Comparison of ENCODE assay signal across 8 mouse cellular contexts in genomic region chr8:122556030-122557009, GRCm38 (mm10). TPM values are rescaled to one million over a fixed set of nuclear protein-coding genes. Genes with fewer than 3 reads are reported as not detected.
DNase-seq lines count a peak whose midpoint lies in the region; ATAC-seq lines count a peak whose summit lies in the region.

No protein-coding gene starts in this region.

- H3K27ac ChIP-seq in liver, embryonic 16.5 days (ENCODE audit: low read length) = peak overlapping the region; percentile 71

- H3K9me3 ChIP-seq in liver, embryonic 16.5 days (replicated peaks; ENCODE audit: control insufficient read depth, low read length) = no peaks in the 10 kb centered on the region

- H3K4me1 ChIP-seq in liver, embryonic 16.5 days (ENCODE audit: control insufficient read depth, low read depth, low read length) = peaks cover 37% of the 10 kb centered on the region

- no peaks in the 10 kb centered on the region for H3K36me3 ChIP-seq in liver, embryonic 16.5 days (ENCODE audit: control insufficient read depth, insufficient read depth)

- ATAC-seq in inflammation-experienced regulatory T-cells, adult 6 months = peak; percentile 90
- peak; percentile 68 for ATAC-seq in liver, embryonic 16.5 days (ENCODE audit: low read depth)

- H3K4me3 ChIP-seq in liver, embryonic 16.5 days (ENCODE audit: low read depth, low read length) = peak overlapping the region; percentile 43

- WGBS in liver, embryonic 16.5 days (ENCODE audit: insufficient replicate concordance) = 20% methylated on average over 12 of the region's 12 CpGs

- peak overlapping the region; percentile 52 for H3K4me2 ChIP-seq in liver, embryonic 16.5 days (ENCODE audit: low read depth, low read length)

- H3K9ac ChIP-seq in liver, embryonic 16.5 days (ENCODE audit: low read depth, low read length) = peak overlapping the region; percentile 60

- H3K27me3 ChIP-seq in liver, embryonic 16.5 days (ENCODE audit: control insufficient read depth, insufficient read depth, low read depth, low read length) = no peaks in the 10 kb centered on the region

- peak; percentile 87 for DNase-seq in CD4-positive helper T cell, adult 2 months (ENCODE audit: low read depth, low spot score)
- DNase-seq in Muller cell, postnatal 12 days (ENCODE audit: inconsistent ontology term) = peak; percentile 87
- peak; percentile 98 for DNase-seq in fibroblast of lung, adult 2 months (ENCODE audit: low read depth)
- DNase-seq in spleen, postnatal 14 days (ENCODE audit: low spot score in 2 of 2) = peak; percentile 51 to 66
- DNase-seq in yolk sac, embryonic 10.5 days (ENCODE audit: low spot score) = no peak
- no peak for DNase-seq in retina, embryonic 14.5 days (ENCODE audit: low spot score)

RNA-seq across cellular contexts. Expression of gene Piezo1, which starts 5.2 kb away (rescaled TPM):
- polyA plus RNA-seq in inflammation-experienced regulatory T-cells, adult 6 months (2017; shearing (Covaris generic)) = 10 to 100 TPM; 12.9 to 16.2 (median 14.5) TPM
- 11.3 and 15.5 TPM in 2 replicates for polyA plus RNA-seq in liver, embryonic 16.5 days (2015; fragmentation: Nextera tagmentation; extraction: Ambion mirVana)

RNA-seq across cellular contexts. Expression of gene Cdt1, which starts 11.5 kb away (rescaled TPM):
- polyA plus RNA-seq in inflammation-experienced regulatory T-cells, adult 6 months (2017; shearing (Covaris generic)) = 10 to 100 TPM; 11.5 to 19.8 (median 11.7) TPM
- 34.7 and 41.1 TPM in 2 replicates for polyA plus RNA-seq in liver, embryonic 16.5 days (2015; fragmentation: Nextera tagmentation; extraction: Ambion mirVana)

RNA-seq across cellular contexts. Expression of gene Aprt, which starts 20.4 kb away (rescaled TPM):
- polyA plus RNA-seq in inflammation-experienced regulatory T-cells, adult 6 months (2017; shearing (Covaris generic)) = 100 to 1,000 TPM; 168 to 215 (median 192) TPM
- 196 and 204 TPM in 2 replicates for polyA plus RNA-seq in liver, embryonic 16.5 days (2015; fragmentation: Nextera tagmentation; extraction: Ambion mirVana)

RNA-seq across cellular contexts. Expression of gene Galns, which starts 54.9 kb away (rescaled TPM):
- 10 to 100 TPM in 2 of 3 experiments, 1 to 10 TPM in 1; 8.3 to 11.6 (median 10.6) TPM for polyA plus RNA-seq in inflammation-experienced regulatory T-cells, adult 6 months (2017; shearing (Covaris generic))
- polyA plus RNA-seq in liver, embryonic 16.5 days (2015; fragmentation: Nextera tagmentation; extraction: Ambion mirVana) = 8.1 and 8.6 TPM in 2 replicates

RNA-seq across cellular contexts. Expression of gene Trappc2l, which starts 55.1 kb away (rescaled TPM):
- polyA plus RNA-seq in inflammation-experienced regulatory T-cells, adult 6 months (2017; shearing (Covaris generic)) = 10 to 100 TPM; 57.7 to 82.5 (median 80.6) TPM
- polyA plus RNA-seq in liver, embryonic 16.5 days (2015; fragmentation: Nextera tagmentation; extraction: Ambion mirVana) = 21.5 and 22.8 TPM in 2 replicates

Comparison
In these comparisons a context has a peak if more than half of its experiments do, and no peak if none do; other contexts are left out.
1. DNase-seq: peak in CD4-positive helper T cell, adult 2 months (single experiment), Muller cell, postnatal 12 days (single experiment), fibroblast of lung, adult 2 months (single experiment) and spleen, postnatal 14 days (2 of 2); none in yolk sac, embryonic 10.5 days (single experiment) and retina, embryonic 14.5 days (single experiment).